Mouse (Mus musculus): Measurements from ENCODE around the gene Scgb1b12.
"Not testable (repeated sequence)": the region's sequence is repeated elsewhere in the genome, so short reads cannot be mapped to it uniquely, and the experiment has no call there.

The Scgb1b12 gene

GRCm38 (mm10) chr7:32333882-32334281, at the start of gene Scgb1b12:
Scgb1b12 (plus strand) TSS chr7:32334182.
- not testable (repeated sequence) for DNase-seq (ENCODE audit: low read depth)

GRCm38 (mm10) chr7:32327145-32327544, 6.8 kb upstream of the Scgb1b12 start, which contains the start of gene Scgb2b12:
Scgb2b12 (minus strand) TSS chr7:32327245.
- DNase-seq (ENCODE audit: low read depth) = not testable (repeated sequence)

Measured in c-Kit-positive CD71-positive TER-119-negative erythroid progenitor cells, embryonic 14.5 days (primary cell).